Mouse (Mus musculus): ENCODE data around the gene Gdpd1. TPM values are rescaled to one million over a fixed set of nuclear protein-coding genes. Genes with fewer than 3 reads are reported as not detected.
A peak's percentile ranks its signal among the peaks of the same experiment; 100 is the strongest.
"Not testable (repeated sequence)": the region's sequence is repeated elsewhere in the genome, so short reads cannot be mapped to it uniquely, and the experiment has no call there.

The Gdpd1 gene
- polyA plus RNA-seq, 1 experiment from 2014 or later, result 66.5 TPM

DNA sequence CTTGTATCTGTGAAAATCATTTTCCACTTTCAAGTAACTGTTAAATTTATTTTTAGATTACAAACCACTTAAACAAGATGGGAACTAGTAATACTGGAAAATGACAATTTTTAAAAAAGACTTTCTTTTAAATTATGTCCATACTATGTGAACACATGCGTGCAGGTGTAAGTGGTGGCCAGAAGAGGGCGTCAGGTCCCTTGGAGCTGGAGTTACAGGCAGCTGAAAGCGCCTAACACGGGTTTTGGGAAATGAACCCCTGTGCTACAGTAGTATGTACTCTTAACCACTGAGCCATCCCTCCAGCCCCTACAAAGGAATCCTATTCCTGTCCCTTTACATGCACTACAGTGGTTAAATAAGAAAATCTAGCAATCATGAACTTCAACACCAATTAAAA lies 37.7 kb downstream of the Gdpd1 start:
- ATAC-seq (no peak), DNase-seq (ENCODE audit: low spot score) (no peak)
- Histone ChIP-seq H3K4me3 (ENCODE audit: low read depth, low read length) (no peak overlapping the region), H3K27me3 (replicated peaks; ENCODE audit: insufficient read depth, low read length) (no peaks in the 10 kb centered on the region), H3K27ac (ENCODE audit: low read length) (no peak overlapping the region), H3K36me3 (ENCODE audit: insufficient read depth, low read length) (no peaks in the 10 kb centered on the region), H3K9ac (replicated peaks; ENCODE audit: low read depth) (no peak overlapping the region), H3K9me3 (ENCODE audit: low read length) (no peaks in the 10 kb centered on the region), H3K4me1 (ENCODE audit: insufficient read depth, low read depth, low read length) (no peaks in the 10 kb centered on the region), H3K4me2 (replicated peaks; ENCODE audit: low read depth, low read length) (no peak overlapping the region)
- WGBS, result 67% methylated on average over 4 of the region's 4 CpGs
- TF ChIP-seq CTCF (IDR thresholded peaks at IDR 0.05) (peak; percentile 56), EP300 (IDR thresholded peaks at IDR 0.05) (no peak)

DNA sequence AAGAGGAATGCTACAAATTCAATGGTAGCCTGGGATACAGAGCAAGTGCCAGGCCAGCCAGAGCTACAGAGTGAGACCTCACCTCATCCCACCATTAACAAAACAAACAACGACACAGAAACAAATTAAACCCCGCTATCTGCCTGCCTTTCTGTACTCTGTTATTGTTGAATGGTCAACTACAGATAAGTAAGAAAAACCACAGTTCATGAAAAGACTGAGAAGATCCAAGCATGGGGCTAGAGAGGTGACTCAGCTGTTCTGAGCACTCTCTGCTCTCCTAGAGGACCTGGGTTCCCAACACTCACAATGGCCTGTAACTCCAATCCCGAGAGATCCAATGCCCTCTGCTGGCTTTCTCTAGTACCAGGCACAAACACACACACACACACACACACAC lies 45.6 kb downstream of the Gdpd1 start:
- ATAC-seq, result no peak
- WGBS, result 81% methylated on average over 3 of the region's 3 CpGs
- no peak for TF ChIP-seq EP300 (IDR thresholded peaks at IDR 0.05)
- no peak for TF ChIP-seq CTCF (IDR thresholded peaks at IDR 0.05)
- no peaks in the 10 kb centered on the region for H3K27me3 ChIP-seq (replicated peaks; ENCODE audit: insufficient read depth, low read length)
- no peaks in the 10 kb centered on the region for H3K36me3 ChIP-seq (ENCODE audit: insufficient read depth, low read length)
- no peak overlapping the region for H3K27ac ChIP-seq (ENCODE audit: low read length)
- no peaks in the 10 kb centered on the region for H3K9me3 ChIP-seq (ENCODE audit: low read length)
- H3K4me3 ChIP-seq (ENCODE audit: low read depth, low read length), result no peak overlapping the region
- no peak overlapping the region for H3K9ac ChIP-seq (replicated peaks; ENCODE audit: low read depth)
- no peak for DNase-seq (ENCODE audit: low spot score)
- H3K4me1 ChIP-seq (ENCODE audit: insufficient read depth, low read depth, low read length), result peaks cover 16% of the 10 kb centered on the region
- no peak overlapping the region for H3K4me2 ChIP-seq (replicated peaks; ENCODE audit: low read depth, low read length)

DNA sequence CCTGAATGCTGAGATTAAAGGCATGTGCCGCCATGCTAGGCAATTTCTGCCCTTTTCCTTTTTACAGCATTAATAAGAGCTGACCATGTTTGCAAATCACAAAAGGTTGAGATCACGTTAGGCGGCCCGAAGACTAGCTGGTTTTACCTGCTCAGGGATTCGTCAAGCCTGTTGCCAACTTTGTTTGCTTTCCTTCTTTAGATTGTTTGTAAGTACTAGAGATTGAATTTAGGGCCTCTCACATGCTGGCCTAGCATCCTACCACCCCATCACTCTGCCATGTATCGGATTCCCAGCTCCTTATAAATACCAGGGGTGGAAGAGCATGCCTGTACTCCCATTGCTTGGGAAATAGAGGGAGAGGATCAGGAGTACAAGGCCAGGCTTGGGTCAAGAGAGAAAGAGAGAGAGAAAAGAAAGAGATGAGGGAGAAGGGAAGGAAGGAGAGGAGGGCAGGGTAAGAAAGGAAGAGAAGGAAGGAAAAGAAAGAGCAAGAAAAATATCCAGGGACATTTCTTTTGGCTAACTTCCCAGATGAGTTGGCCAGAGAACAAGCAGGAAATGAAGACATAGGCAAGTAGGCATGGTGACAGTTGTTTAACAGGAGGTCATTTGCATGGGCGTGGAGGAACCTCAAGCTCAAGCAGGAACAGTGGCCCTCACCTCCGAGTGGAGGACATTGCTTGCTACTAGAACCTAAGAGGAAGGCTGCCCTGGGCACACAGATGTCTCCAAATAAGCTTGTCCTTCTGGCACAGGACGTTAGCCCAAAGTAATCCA lies 47.6 kb downstream of the Gdpd1 start:
- H3K9ac ChIP-seq (replicated peaks; ENCODE audit: low read depth), result no peak overlapping the region
- DNase-seq (ENCODE audit: low spot score), result peak; percentile 91
- TF ChIP-seq CTCF (IDR thresholded peaks at IDR 0.05), result no peak
- peak; percentile 41; the same call in 1 of the 2 replicates for TF ChIP-seq EP300 (IDR thresholded peaks at IDR 0.05)
- H3K27ac ChIP-seq (ENCODE audit: low read length), result peak overlapping the region; percentile 89
- no peaks in the 10 kb centered on the region for H3K36me3 ChIP-seq (ENCODE audit: insufficient read depth, low read length)
- H3K4me3 ChIP-seq (ENCODE audit: low read depth, low read length), result no peak overlapping the region
- ATAC-seq, result peak; percentile 91
- no peaks in the 10 kb centered on the region for H3K27me3 ChIP-seq (replicated peaks; ENCODE audit: insufficient read depth, low read length)
- WGBS, result 40% methylated on average over 9 of the region's 9 CpGs
- peaks cover 16% of the 10 kb centered on the region for H3K4me1 ChIP-seq (ENCODE audit: insufficient read depth, low read depth, low read length)
- H3K9me3 ChIP-seq (ENCODE audit: low read length), result no peaks in the 10 kb centered on the region
- no peak overlapping the region for H3K4me2 ChIP-seq (replicated peaks; ENCODE audit: low read depth, low read length)

DNA sequence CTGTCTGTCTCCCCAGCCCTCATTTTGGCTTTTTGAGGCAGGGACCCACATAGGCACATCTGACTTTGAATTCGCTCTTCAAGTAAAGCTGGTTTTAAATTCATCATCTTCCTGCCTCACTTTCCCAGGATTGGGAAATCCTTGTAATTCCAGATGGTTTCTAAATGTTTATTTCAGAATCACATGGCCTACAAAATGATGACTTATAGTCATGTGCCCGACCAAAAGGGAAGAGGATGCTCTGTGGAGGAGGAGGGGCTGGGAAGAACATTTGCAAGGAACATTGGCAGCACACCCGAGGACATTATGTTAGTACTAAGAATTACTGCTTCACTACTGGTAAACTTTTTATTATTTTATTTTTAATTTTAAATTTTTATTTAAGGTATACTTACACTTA lies 48.5 kb downstream of the Gdpd1 start:
- DNase-seq (ENCODE audit: low spot score) (peak; percentile 55), ATAC-seq (peak; percentile 30; the same call in 1 of the 2 replicates)
- WGBS, result 32% methylated on average over 3 of the region's 3 CpGs
- peak; percentile 48; the same call in 1 of the 2 replicates for TF ChIP-seq EP300 (IDR thresholded peaks at IDR 0.05)
- TF ChIP-seq CTCF (IDR thresholded peaks at IDR 0.05), result no peak
- no peaks in the 10 kb centered on the region for H3K36me3 ChIP-seq (ENCODE audit: insufficient read depth, low read length)
- no peaks in the 10 kb centered on the region for H3K9me3 ChIP-seq (ENCODE audit: low read length)
- H3K4me2 ChIP-seq (replicated peaks; ENCODE audit: low read depth, low read length), result no peak overlapping the region
- peaks cover 14% of the 10 kb centered on the region for H3K4me1 ChIP-seq (ENCODE audit: insufficient read depth, low read depth, low read length)
- no peaks in the 10 kb centered on the region for H3K27me3 ChIP-seq (replicated peaks; ENCODE audit: insufficient read depth, low read length)
- H3K27ac ChIP-seq (ENCODE audit: low read length), result peak overlapping the region; percentile 89; the same call in 1 of the 2 replicates
- no peak overlapping the region for H3K4me3 ChIP-seq (ENCODE audit: low read depth, low read length)
- no peak overlapping the region for H3K9ac ChIP-seq (replicated peaks; ENCODE audit: low read depth)

DNA sequence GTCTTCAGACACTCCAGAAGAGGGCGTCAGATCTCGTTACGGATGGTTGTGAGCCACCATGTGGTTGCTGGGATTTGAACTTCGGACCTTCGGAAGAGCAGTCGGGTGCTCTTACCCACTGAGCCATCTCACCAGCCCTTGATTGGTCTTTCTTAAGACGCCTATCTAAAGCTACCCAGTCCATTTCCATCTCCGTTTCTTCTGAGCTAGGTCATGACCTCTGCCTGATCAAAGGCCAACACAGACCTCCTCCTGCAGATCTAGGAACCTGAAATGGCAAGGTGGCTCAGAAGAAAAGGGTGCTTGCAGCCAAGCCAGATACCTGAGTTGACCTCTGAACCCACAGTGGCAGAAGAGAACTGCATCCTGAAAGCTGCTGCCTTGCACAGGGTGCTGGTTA lies 50.6 kb downstream of the Gdpd1 start:
- not testable (repeated sequence) for DNase-seq (ENCODE audit: low spot score); H3K27me3 ChIP-seq (replicated peaks; ENCODE audit: insufficient read depth, low read length); H3K9ac ChIP-seq (replicated peaks; ENCODE audit: low read depth); ATAC-seq; H3K9me3 ChIP-seq (ENCODE audit: low read length); H3K27ac ChIP-seq (ENCODE audit: low read length); H3K36me3 ChIP-seq (ENCODE audit: insufficient read depth, low read length); H3K4me2 ChIP-seq (replicated peaks; ENCODE audit: low read depth, low read length); H3K4me3 ChIP-seq (ENCODE audit: low read depth, low read length)
- 66% methylated on average over 8 of the region's 8 CpGs for WGBS
- peaks cover 12% of the 10 kb centered on the region for H3K4me1 ChIP-seq (ENCODE audit: insufficient read depth, low read depth, low read length)

DNA sequence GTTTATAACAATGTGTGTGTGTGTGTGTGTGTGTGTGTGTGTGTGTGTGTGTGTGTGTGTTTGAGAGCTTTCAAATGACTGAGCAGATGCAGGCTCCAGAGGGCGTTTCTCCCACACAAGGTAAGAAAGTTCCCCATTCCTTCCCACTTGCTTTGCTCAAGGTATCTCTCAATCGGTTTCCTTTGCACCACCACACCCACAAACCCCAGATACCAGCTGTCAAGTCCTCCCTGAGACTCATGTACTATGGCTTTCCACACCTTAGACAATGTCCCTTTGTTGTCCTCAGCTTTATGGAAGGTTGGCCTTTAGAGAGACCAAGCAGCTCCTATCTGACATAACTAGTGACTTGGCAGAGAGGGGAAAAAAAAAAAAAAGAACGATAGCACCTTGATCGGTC lies 51.1 kb downstream of the Gdpd1 start:
- H3K27me3 ChIP-seq (replicated peaks; ENCODE audit: insufficient read depth, low read length), result no peaks in the 10 kb centered on the region
- ATAC-seq (no peak), DNase-seq (ENCODE audit: low spot score) (no peak)
- H3K4me2 ChIP-seq (replicated peaks; ENCODE audit: low read depth, low read length), result no peak overlapping the region
- no peak overlapping the region for H3K9ac ChIP-seq (replicated peaks; ENCODE audit: low read depth)
- H3K36me3 ChIP-seq (ENCODE audit: insufficient read depth, low read length), result no peaks in the 10 kb centered on the region
- 71% methylated on average over 3 of the region's 4 CpGs for WGBS
- H3K4me3 ChIP-seq (ENCODE audit: low read depth, low read length), result no peak overlapping the region
- no peaks in the 10 kb centered on the region for H3K9me3 ChIP-seq (ENCODE audit: low read length)
- H3K27ac ChIP-seq (ENCODE audit: low read length), result no peak overlapping the region
- TF ChIP-seq EP300 (IDR thresholded peaks at IDR 0.05) (no peak), CTCF (IDR thresholded peaks at IDR 0.05) (no peak)
- H3K4me1 ChIP-seq (ENCODE audit: insufficient read depth, low read depth, low read length), result peaks cover 12% of the 10 kb centered on the region

All from lung, postnatal 0 days (tissue).